Mouse (Mus musculus) intestine, embryonic 14.5 days (tissue): ENCODE measurements around the gene Dok1. TPM values are rescaled to one million over a fixed set of nuclear protein-coding genes. Genes with fewer than 3 reads are reported as not detected.

Experiments
- ATAC-seq: fragments of 200-750 bp; cut with Nextera tagmentation; replicated peaks from 2 replicates; pipeline ENCODE4 v1.8.0; 2017; ENCODE audit warnings: low read depth, moderate number of reproducible peaks, moderate TSS enrichment, moderate library complexity; ENCODE audit not compliant: low FRiP score, low TSS enrichment
- DNase-seq: peaks from one replicate; pipeline ENCODE4 v3.0.0-alpha.2; 2018; ENCODE audit warnings: low spot score
- H3K27ac ChIP-seq: fragments of 300-500 bp; sonication (generic); 2 replicates; pipeline ENCODE4 v1.5.1; 2014; ENCODE audit warnings: low read depth, mild to moderate bottlenecking, control low read depth
- H3K27me3 ChIP-seq: fragments of 300-500 bp; sonication (generic); replicated peaks from 2 replicates; pipeline ENCODE4 v1.6.1; 2014; ENCODE audit warnings: low read length, control low read depth; ENCODE audit not compliant: control insufficient read depth, insufficient read depth
- H3K36me3 ChIP-seq: fragments of 300-500 bp; sonication (generic); 2 replicates; pipeline ENCODE4 v1.6.1; 2014; ENCODE audit warnings: low read length, control low read depth; ENCODE audit not compliant: control insufficient read depth, insufficient read depth
- H3K4me1 ChIP-seq: fragments of 300-500 bp; sonication (generic); replicated peaks from 2 replicates; pipeline ENCODE4 v1.6.1; 2014; ENCODE audit warnings: low read length, control low read depth, mixed read lengths; ENCODE audit not compliant: control insufficient read depth, insufficient read depth
- H3K4me2 ChIP-seq: fragments of 300-500 bp; sonication (generic); 2 replicates; pipeline ENCODE4 v1.6.1; 2014; ENCODE audit warnings: low read length
- H3K4me3 ChIP-seq: fragments of 300-500 bp; sonication (generic); 2 replicates; pipeline ENCODE4 v1.5.1; 2014; ENCODE audit warnings: low read depth, low read length, control low read depth, mixed read lengths
- H3K9ac ChIP-seq: fragments of 300-500 bp; sonication (generic); 2 replicates; pipeline ENCODE4 v1.6.1; 2014; ENCODE audit warnings: mild to moderate bottlenecking, low read length
- H3K9me3 ChIP-seq: fragments of 300-500 bp; sonication (generic); 2 replicates; pipeline ENCODE4 v1.6.1; 2016; ENCODE audit warnings: low read length, control low read depth; ENCODE audit not compliant: control insufficient read depth
- WGBS: fragments of 180-500 bp; shearing (Covaris S2); extraction: QIAGEN DNeasy Blood & Tissue Kit; methylation state at CpG from one replicate; pipeline ENCODE4 v1.1.7; 2014; 5-methylcytosine and 5-hydroxymethylcytosine counted together
- polyA plus RNA-seq: library from polyadenylated mRNA; unstranded; fragments of >200 nt; fragmentation: Nextera tagmentation; extraction: Ambion mirVana; gene quantifications from 2 replicates; pipeline ENCODE4 v1.2.1, GENCODE M21; 2014

The Dok1 gene
- polyA plus RNA-seq, 1 experiment from 2014 or later = 7.6 TPM

DNA sequence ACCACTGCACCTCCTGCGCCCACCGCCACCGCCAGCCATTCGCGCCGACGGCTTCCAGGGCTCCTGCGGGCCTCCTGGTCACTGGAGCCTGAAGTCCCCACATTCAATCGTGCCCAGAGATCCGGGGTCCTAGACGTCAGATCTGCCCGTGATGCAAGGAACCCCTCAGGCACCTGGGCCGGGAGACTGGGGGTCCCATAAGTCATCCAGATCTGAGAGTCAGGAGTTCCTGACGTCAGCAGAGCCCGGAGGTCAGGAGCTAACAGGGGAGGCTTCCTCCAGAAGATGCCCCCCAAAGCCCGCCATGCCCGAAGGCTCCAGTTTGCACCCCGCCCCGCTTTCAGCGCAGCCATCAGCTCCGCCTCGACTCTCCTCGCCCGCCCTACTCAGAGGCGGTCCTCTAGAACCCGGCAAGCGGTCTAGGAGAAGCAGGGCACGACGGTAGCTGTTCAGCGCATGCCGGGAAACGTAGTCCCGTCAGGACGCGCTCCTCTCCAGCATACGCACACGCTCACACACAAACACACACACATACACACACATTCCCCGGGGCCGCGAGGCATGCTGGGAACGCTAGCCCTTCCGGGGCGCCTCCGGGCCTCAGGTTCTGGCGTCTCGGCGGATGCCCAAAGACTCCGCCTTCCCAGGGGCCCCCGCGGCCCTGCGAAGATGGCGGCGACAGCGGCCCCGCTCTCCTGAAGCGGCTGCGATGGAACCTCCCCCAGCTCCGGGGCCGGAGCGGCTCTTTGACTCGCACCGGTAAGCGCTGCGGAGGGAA lies 21.0 kb upstream of the Dok1 start, which contains the start of gene Aup1:
Gene Aup1, plus strand, starts transcription at position 448 of the 778 bp plus-strand sequence.
- H3K4me2 ChIP-seq = peak within 1 kb of the TSS; percentile 79
- peak within 1 kb of the TSS; percentile 79 for H3K9ac ChIP-seq
- no peaks in the 10 kb centered on the region for H3K27me3 ChIP-seq
- ATAC-seq (peak; percentile 94), DNase-seq (peak; percentile 97)
- peak within 1 kb of the TSS; percentile 70 for H3K27ac ChIP-seq
- WGBS = under 1% methylated on average over 63 of the region's 64 CpGs
- H3K9me3 ChIP-seq = no peaks in the 10 kb centered on the region
- peak within 1 kb of the TSS; percentile 99 for H3K4me3 ChIP-seq
- H3K36me3 ChIP-seq = peaks cover 32% of the 10 kb centered on the region
- peaks cover 25% of the 10 kb centered on the region for H3K4me1 ChIP-seq

DNA sequence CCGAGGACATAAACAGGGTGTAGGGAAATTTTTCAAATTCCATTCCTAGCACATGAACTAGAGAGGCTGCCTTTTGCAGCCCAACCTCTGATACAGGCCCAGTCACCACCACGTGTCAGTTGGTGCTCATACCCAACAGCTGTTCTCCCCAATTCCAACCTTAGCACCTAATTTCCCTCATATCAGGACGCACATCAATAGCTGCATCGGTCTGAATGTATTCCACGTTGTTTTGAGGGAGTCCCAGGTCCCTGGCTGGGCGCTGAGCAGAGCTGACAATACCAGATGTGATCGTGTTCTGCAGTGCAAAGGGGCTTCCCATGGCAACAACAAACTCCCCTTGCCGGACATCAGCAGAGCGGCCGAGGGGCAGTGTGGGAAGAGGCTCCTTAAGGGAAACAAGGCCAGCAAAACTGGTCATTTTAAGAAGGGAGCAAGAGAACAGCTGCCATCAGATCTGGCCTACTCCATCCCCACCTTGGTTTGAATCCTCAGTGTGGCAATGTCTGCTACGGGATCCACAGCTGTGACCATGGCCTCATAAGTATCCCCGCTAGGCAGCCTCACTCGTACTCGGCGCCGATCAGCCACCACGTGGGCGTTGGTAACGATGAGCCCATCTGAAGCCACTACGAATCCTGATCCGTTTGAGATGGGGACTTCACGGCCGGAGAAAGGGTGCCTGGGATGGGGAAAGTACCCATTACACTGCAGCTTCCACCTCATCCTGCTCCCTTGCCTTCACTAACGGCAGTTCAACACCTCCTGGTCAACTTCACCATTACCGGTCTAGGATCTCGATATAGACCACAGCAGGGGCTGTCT lies 20.1 kb upstream of the Dok1 start:
- ATAC-seq (no peak), DNase-seq (peak; percentile 79)
- no peaks in the 10 kb centered on the region for H3K9me3 ChIP-seq
- H3K36me3 ChIP-seq = peaks cover 32% of the 10 kb centered on the region
- H3K27me3 ChIP-seq = no peaks in the 10 kb centered on the region
- peaks cover 25% of the 10 kb centered on the region for H3K4me1 ChIP-seq
- H3K9ac ChIP-seq = peak overlapping the region; percentile 64
- H3K27ac ChIP-seq = peak overlapping the region; percentile 62; the same call in 1 of the 2 replicates
- peak overlapping the region; percentile 99 for H3K4me3 ChIP-seq
- 2% methylated on average over 26 of the region's 26 CpGs for WGBS
- H3K4me2 ChIP-seq = peak overlapping the region; percentile 79

DNA sequence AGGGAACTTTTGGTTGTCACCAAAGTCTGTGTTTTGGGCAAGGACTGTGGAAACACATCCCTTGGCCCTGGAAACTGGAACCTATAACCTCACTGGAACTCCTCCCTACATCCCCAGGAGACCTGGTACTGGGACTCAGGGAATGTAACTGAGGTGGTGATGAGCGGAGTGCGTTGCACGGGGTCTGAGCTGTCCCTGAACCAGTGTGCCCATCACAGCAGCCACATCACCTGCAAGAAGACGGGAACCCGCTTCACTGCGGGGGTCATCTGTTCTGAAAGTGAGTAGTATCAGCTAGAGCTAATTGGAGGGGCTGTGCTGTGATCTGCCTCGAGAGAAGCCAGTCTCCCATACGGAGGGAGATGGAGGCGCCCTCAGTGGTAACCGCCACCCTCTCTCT lies 16.1 kb upstream of the Dok1 start:
- no peak overlapping the region for H3K4me3 ChIP-seq
- no peak overlapping the region for H3K27ac ChIP-seq
- peaks cover 18% of the 10 kb centered on the region for H3K36me3 ChIP-seq
- H3K9ac ChIP-seq = no peak overlapping the region
- H3K4me1 ChIP-seq = peaks cover 15% of the 10 kb centered on the region
- ATAC-seq (no peak), DNase-seq (no peak)
- H3K4me2 ChIP-seq = no peak overlapping the region
- 67% methylated on average over 10 of the region's 10 CpGs for WGBS
- no peaks in the 10 kb centered on the region for H3K27me3 ChIP-seq
- no peaks in the 10 kb centered on the region for H3K9me3 ChIP-seq

DNA sequence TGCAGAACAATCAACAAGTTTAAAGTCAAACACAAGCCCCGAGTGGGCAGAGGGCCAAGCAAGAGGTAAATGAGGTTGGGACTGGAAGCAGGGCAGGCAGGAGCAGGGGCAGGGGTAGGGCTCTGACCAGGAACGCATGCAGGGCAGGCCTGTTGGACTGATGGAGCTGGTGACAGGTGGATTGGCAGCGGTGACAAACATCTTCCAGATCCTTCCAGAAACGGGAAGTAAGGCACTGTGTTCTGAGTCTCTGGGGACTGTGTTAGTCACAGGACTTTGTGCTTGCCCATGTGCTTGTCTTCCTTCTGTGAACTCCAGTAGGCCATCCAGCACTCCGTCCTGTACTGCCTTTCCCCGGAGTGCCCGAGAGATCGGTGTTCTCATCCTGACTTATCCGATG lies 11.5 kb upstream of the Dok1 start:
- 75% methylated on average over 9 of the region's 9 CpGs for WGBS
- Histone ChIP-seq H3K27ac (no peak overlapping the region), H3K9me3 (no peaks in the 10 kb centered on the region), H3K4me1 (no peaks in the 10 kb centered on the region), H3K4me2 (no peak overlapping the region), H3K9ac (no peak overlapping the region), H3K36me3 (no peaks in the 10 kb centered on the region), H3K27me3 (no peaks in the 10 kb centered on the region), H3K4me3 (no peak overlapping the region)
- no peak for DNase-seq
- no peak for ATAC-seq

DNA sequence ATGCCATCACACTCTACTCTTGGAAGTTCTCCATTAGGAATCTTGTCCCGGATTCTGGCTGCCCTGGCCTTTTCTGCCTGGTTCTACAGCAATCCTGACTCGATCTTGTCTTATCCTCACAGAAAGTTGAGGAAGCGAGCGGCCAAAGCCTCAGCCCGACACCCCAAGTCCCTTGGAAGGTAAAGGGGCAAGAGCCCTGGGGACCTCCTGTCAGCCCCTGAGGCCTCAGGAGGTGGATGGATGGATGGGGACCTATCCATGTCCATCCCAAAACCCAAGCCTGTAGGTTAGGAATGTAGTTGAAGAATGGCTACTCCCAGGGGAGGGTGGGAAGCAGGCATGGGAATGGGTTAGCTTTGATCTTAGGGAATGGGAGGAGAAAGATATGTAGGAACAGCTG lies 10.7 kb upstream of the Dok1 start:
- Histone ChIP-seq H3K9me3 (no peaks in the 10 kb centered on the region), H3K4me3 (no peak overlapping the region), H3K4me2 (no peak overlapping the region), H3K9ac (no peak overlapping the region), H3K27ac (no peak overlapping the region), H3K4me1 (no peaks in the 10 kb centered on the region; the same call in 1 of the 2 replicates), H3K27me3 (no peaks in the 10 kb centered on the region), H3K36me3 (no peaks in the 10 kb centered on the region)
- ATAC-seq (no peak), DNase-seq (no peak)
- 89% methylated on average over 5 of the region's 5 CpGs for WGBS

GRCm38 (mm10) chr6:83043561-83043960 lies 10.3 kb upstream of the Dok1 start:
- Histone ChIP-seq H3K4me1 (peaks cover 4% of the 10 kb centered on the region), H3K9ac (no peak overlapping the region), H3K9me3 (no peaks in the 10 kb centered on the region), H3K4me3 (no peak overlapping the region), H3K27ac (no peak overlapping the region), H3K36me3 (no peaks in the 10 kb centered on the region), H3K27me3 (no peaks in the 10 kb centered on the region), H3K4me2 (no peak overlapping the region)
- DNase-seq (no peak), ATAC-seq (no peak)
- 52% methylated on average over 6 of the region's 6 CpGs for WGBS

DNA sequence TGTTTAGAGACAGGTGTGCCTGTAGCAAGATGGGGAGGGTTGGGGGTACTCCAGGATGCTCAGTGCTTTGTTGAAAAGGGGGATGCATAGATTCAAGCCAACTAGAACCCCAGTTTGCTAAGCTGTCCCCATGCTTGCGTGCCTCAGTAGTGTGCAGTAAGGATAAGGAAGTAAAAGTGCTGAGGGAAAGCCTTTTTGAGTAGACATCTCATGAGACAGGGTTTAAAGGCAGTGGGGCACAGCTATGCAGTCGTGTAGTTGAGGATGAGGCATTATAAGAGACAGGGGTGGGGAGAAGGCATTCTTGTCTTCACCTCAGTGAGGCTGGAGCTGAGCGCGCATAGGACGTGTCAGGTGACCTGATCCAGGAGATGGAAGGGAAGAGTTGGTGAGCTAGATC lies 7.3 kb upstream of the Dok1 start:
- Histone ChIP-seq H3K36me3 (no peaks in the 10 kb centered on the region), H3K4me2 (no peak overlapping the region), H3K27me3 (no peaks in the 10 kb centered on the region), H3K27ac (no peak overlapping the region), H3K9me3 (no peaks in the 10 kb centered on the region), H3K4me3 (no peak overlapping the region), H3K4me1 (peaks cover 15% of the 10 kb centered on the region), H3K9ac (no peak overlapping the region)
- 71% methylated on average over 5 of the region's 5 CpGs for WGBS
- ATAC-seq (no peak), DNase-seq (no peak)

- DNase-seq = peak; percentile 93
- no peak overlapping the region for H3K9ac ChIP-seq
- H3K9me3 ChIP-seq = no peaks in the 10 kb centered on the region
- ATAC-seq = peak; percentile 38; the same call in 1 of the 2 replicates
- H3K27ac ChIP-seq = no peak overlapping the region
- peak overlapping the region; percentile 52 for H3K4me2 ChIP-seq
- peaks cover 20% of the 10 kb centered on the region for H3K4me1 ChIP-seq
- H3K36me3 ChIP-seq = no peaks in the 10 kb centered on the region
- 10% methylated on average over 24 of the region's 24 CpGs for WGBS
- H3K4me3 ChIP-seq = peak overlapping the region; percentile 20; the same call in 1 of the 2 replicates
- H3K27me3 ChIP-seq = no peaks in the 10 kb centered on the region
Measured at GRCm38 (mm10) chr6:83038496-83039012, 5.3 kb upstream of the Dok1 start.
